Mouse (Mus musculus) CH12.LX (cell line): ENCODE measurements around the gene Zfp687. TPM values are rescaled to one million over a fixed set of nuclear protein-coding genes. Genes with fewer than 3 reads are reported as not detected.

ENCODE experiments used
- DNase-seq: peaks from one replicate; pipeline ENCODE4 v3.0.0-alpha.2; 2013; ENCODE audit errors: extremely low read depth
- H3K27ac ChIP-seq: 2 replicates; pipeline ENCODE4 v1.5.1; 2012; ENCODE audit warnings: low read depth, mild to moderate bottlenecking, control low read depth, moderate library complexity; ENCODE audit not compliant: insufficient read depth
- H3K27me3 ChIP-seq: replicated peaks from 2 replicates; pipeline ENCODE3; 2012; ENCODE audit warnings: inconsistent platforms
- H3K36me3 ChIP-seq, 2 experiments: replicated peaks in 1 of 2; 2 replicates each; pipeline versions ENCODE3 to v1.6.1; 2012; ENCODE audit warnings: inconsistent platforms in 1 of 2, low read length in 1 of 2, mild to moderate bottlenecking in 1 of 2, mixed read lengths in 1 of 2, moderate library complexity in 1 of 2; ENCODE audit not compliant: control insufficient read depth in 1 of 2, insufficient read depth in 1 of 2
- H3K4me1 ChIP-seq, 2 experiments: 2 replicates each; pipeline ENCODE4 v1.6.1; 2012; ENCODE audit warnings: inconsistent platforms in 1 of 2, moderate library complexity in 1 of 2; ENCODE audit not compliant: insufficient read depth in 2 of 2, control insufficient read depth in 1 of 2
- H3K4me2 ChIP-seq: 2 replicates; pipeline ENCODE4 v1.6.1; 2012; ENCODE audit warnings: low read depth, mild to moderate bottlenecking, control low read depth; ENCODE audit not compliant: poor library complexity, insufficient read depth, severe bottlenecking
- H3K4me3 ChIP-seq, 3 experiments: fragments of 150-350 bp in 1 of 3; sonication (generic) in 1 of 3; replicated peaks in 1 of 3; 2 replicates each; pipeline versions ENCODE3 to v1.5.1; 2011 to 2012; ENCODE audit warnings: low read depth in 2 of 3, low read length in 2 of 3, mild to moderate bottlenecking in 2 of 3, moderate library complexity in 2 of 3, control low read depth in 1 of 3, improper control_type of control experiment in 1 of 3, inconsistent platforms in 1 of 3, mixed read lengths in 1 of 3; ENCODE audit not compliant: poor library complexity in 1 of 3
- H3K79me2 ChIP-seq: replicated peaks from 2 replicates; pipeline ENCODE4 v1.6.1; 2012; ENCODE audit warnings: mild to moderate bottlenecking, moderate library complexity; ENCODE audit not compliant: control insufficient read depth, poor library complexity, insufficient read depth, severe bottlenecking; ENCODE audit errors: extremely low read depth
- H3K9ac ChIP-seq: 2 replicates; pipeline ENCODE4 v1.6.1; 2012; ENCODE audit warnings: low read depth, mild to moderate bottlenecking, control low read depth, moderate library complexity; ENCODE audit not compliant: insufficient read depth
- H3K9me3 ChIP-seq: replicated peaks from 2 replicates; pipeline ENCODE3; 2012; ENCODE audit warnings: low read length, inconsistent platforms, mixed read lengths
- CTCF ChIP-seq, 2 experiments: IDR thresholded peaks in 1 of 2; conservative IDR thresholded peaks in 1 of 2; 2 replicates each; pipeline ENCODE4 v1.5.1; 2011 to 2012; ENCODE audit warnings: low read depth in 2 of 2, low read length in 2 of 2, improper control_type of control experiment in 1 of 2, inconsistent platforms in 1 of 2, mild to moderate bottlenecking in 1 of 2, moderate library complexity in 1 of 2
- ELF1 ChIP-seq: IDR thresholded peaks from 2 replicates; pipeline ENCODE4 v1.6.1; 2014; ENCODE audit warnings: low read depth, mild to moderate bottlenecking, inconsistent platforms, low read length, improper control_type of control experiment
- EP300 ChIP-seq: IDR thresholded peaks from 2 replicates; pipeline ENCODE4 v1.6.1; 2011; ENCODE audit warnings: low read length, improper control_type of control experiment
- ETS1 ChIP-seq: conservative IDR thresholded peaks from 2 replicates; pipeline ENCODE4 v1.6.1; 2012; ENCODE audit warnings: low read depth, mild to moderate bottlenecking, inconsistent platforms, low read length, improper control_type of control experiment, moderate library complexity
- HCFC1 ChIP-seq: IDR thresholded peaks from 2 replicates; pipeline ENCODE4 v1.6.1; 2012; ENCODE audit warnings: low read depth, mild to moderate bottlenecking, inconsistent platforms, low read length, improper control_type of control experiment
- JUN ChIP-seq: IDR thresholded peaks from 2 replicates; pipeline ENCODE4 v1.6.1; 2011; ENCODE audit warnings: low read depth, mild to moderate bottlenecking, low read length, improper control_type of control experiment, moderate library complexity; ENCODE audit not compliant: insufficient read depth
- JUND ChIP-seq: conservative IDR thresholded peaks from 2 replicates; pipeline ENCODE4 v1.6.1; 2011; ENCODE audit warnings: low read depth, low read length, improper control_type of control experiment
- KAT2A ChIP-seq: IDR thresholded peaks from 2 replicates; pipeline ENCODE4 v1.6.1; 2012; ENCODE audit warnings: low read length, improper control_type of control experiment, inconsistent platforms; ENCODE audit not compliant: insufficient replicate concordance
- MAFK ChIP-seq: IDR thresholded peaks from 2 replicates; pipeline ENCODE4 v1.6.1; 2011; ENCODE audit warnings: low read length, improper control_type of control experiment; ENCODE audit not compliant: insufficient replicate concordance
- MAX ChIP-seq: IDR thresholded peaks from 2 replicates; pipeline ENCODE4 v1.6.1; 2011; ENCODE audit warnings: low read length, improper control_type of control experiment
- MXI1 ChIP-seq: IDR thresholded peaks from 2 replicates; pipeline ENCODE4 v1.6.1; 2011; ENCODE audit warnings: mild to moderate bottlenecking, low read depth, low read length, improper control_type of control experiment
- MYC ChIP-seq: IDR thresholded peaks from 2 replicates; pipeline ENCODE4 v1.6.1; 2011; ENCODE audit warnings: low read depth, mild to moderate bottlenecking, improper control_type of control experiment, low read length
- POLR2AphosphoS2 ChIP-seq: IDR thresholded peaks from 2 replicates; pipeline ENCODE4 v1.6.1; 2011; ENCODE audit warnings: low read depth, low read length, improper control_type of control experiment
- RCOR1 ChIP-seq: conservative IDR thresholded peaks from 2 replicates; pipeline ENCODE4 v1.6.1; 2012; ENCODE audit warnings: low read depth, mild to moderate bottlenecking, inconsistent platforms, low read length, improper control_type of control experiment
- SIN3A ChIP-seq: IDR thresholded peaks from 2 replicates; pipeline ENCODE4 v1.6.1; 2012; ENCODE audit warnings: low read length, improper control_type of control experiment, inconsistent platforms
- TBP ChIP-seq: conservative IDR thresholded peaks from 2 replicates; pipeline ENCODE4 v1.6.1; 2011; ENCODE audit warnings: low read depth, low read length, improper control_type of control experiment
- TCF12 ChIP-seq: IDR thresholded peaks from 2 replicates; pipeline ENCODE4 v1.6.1; 2014; ENCODE audit warnings: low read depth, mild to moderate bottlenecking, inconsistent platforms, low read length, improper control_type of control experiment
- USF1 ChIP-seq: IDR thresholded peaks from 2 replicates; pipeline ENCODE4 v1.6.1; 2014; ENCODE audit warnings: low read depth, mild to moderate bottlenecking, inconsistent platforms, low read length, improper control_type of control experiment
- USF2 ChIP-seq: conservative IDR thresholded peaks from 2 replicates; pipeline ENCODE4 v1.6.1; 2011; ENCODE audit warnings: low read depth, low read length, improper control_type of control experiment
- ZKSCAN1 ChIP-seq: IDR thresholded peaks from 2 replicates; pipeline ENCODE4 v1.6.1; 2012; ENCODE audit warnings: low read depth, inconsistent platforms, low read length, improper control_type of control experiment, borderline replicate concordance
- ZMIZ1 ChIP-seq: IDR thresholded peaks from 2 replicates; pipeline ENCODE4 v1.6.1; 2012; ENCODE audit warnings: low read depth, mild to moderate bottlenecking, inconsistent platforms, low read length, improper control_type of control experiment
- dilution Hi-C: fragments of 300-500 bp; cut with MboI; formaldehyde crosslinking; loops from 2 replicates; pipeline ENCODE4 v1.14.3; 2020; ENCODE audit warnings: low sequenced_read_pairs; ENCODE audit not compliant: extremely low pct_unique_long_range_greater_than_20kb, extremely low pct_ligation_motif_present
- in situ Hi-C: fragments of 300-500 bp; cut with MboI; formaldehyde crosslinking; loops from 3 replicates; pipeline ENCODE4 v1.14.3; 2019; ENCODE audit warnings: low sequenced_read_pairs, low pct_ligation_motif_present, low pct_unique_long_range_greater_than_20kb, mixed read lengths
- polyA plus RNA-seq: library from polyadenylated mRNA; unstranded; fragments of >175 nt; gene quantifications from 2 replicates; pipeline ENCODE4 v1.2.1, GENCODE M21; 2012; ENCODE audit warnings: low read depth; ENCODE audit not compliant: insufficient read length
- total RNA-seq, 2 experiments: library from RNA; depleted of rRNA; stranded (reverse); fragments of 300-350 nt in 1 of 2; fragments of >200 nt in 1 of 2; gene quantifications; 2 replicates each; pipeline ENCODE4 v1.2.3; 2012 to 2014

The Zfp687 gene
- total and polyA plus RNA-seq, 3 experiments = 4.2 to 13.5 (median 10.8) TPM

DNA sequence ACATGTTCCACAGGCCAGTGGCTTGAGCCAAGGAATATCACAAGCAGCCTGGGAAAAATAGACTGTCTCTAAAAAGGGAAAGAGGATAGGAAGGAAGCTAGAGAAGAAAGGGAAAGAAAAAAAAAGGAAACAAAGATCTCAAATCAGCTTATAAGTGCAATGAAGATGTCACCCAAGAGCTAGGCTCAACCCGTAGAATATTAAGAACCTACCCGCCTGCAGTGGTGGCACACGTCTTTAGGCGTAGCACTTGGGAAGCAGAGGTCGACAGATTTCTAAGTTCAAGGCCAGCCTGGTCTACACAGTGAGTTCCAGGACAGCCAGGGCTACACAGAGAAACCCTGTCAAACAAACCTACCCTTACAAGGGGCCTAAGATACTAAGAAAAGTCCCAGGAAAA, 41.6 kb downstream of the Zfp687 start:
- peaks cover 3 to 52% of the 10 kb centered on the region in 2 experiments; a peak in 3 of 4 replicates for H3K4me1 ChIP-seq
- H3K4me3 ChIP-seq = peak overlapping the region in 1 of 3 experiments; percentile 95
- no peak for TF ChIP-seq TCF12
- TF ChIP-seq TBP = peak; percentile 75
- H3K79me2 ChIP-seq = peaks cover 11% of the 10 kb centered on the region
- no peak overlapping the region for H3K27ac ChIP-seq
- no peaks in the 10 kb centered on the region for H3K27me3 ChIP-seq
- H3K9me3 ChIP-seq = no peaks in the 10 kb centered on the region
- no peak for DNase-seq
- H3K4me2 ChIP-seq = peak overlapping the region; percentile 72
- H3K36me3 ChIP-seq = peaks cover 0 to 27% of the 10 kb centered on the region in 2 experiments
- in situ Hi-C loops = no loop called here
- dilution Hi-C loops = no loop called here
- H3K9ac ChIP-seq = 0 out of 2 replicates have a peak overlapping the region, but pooled peaks have one; percentile 84

DNA sequence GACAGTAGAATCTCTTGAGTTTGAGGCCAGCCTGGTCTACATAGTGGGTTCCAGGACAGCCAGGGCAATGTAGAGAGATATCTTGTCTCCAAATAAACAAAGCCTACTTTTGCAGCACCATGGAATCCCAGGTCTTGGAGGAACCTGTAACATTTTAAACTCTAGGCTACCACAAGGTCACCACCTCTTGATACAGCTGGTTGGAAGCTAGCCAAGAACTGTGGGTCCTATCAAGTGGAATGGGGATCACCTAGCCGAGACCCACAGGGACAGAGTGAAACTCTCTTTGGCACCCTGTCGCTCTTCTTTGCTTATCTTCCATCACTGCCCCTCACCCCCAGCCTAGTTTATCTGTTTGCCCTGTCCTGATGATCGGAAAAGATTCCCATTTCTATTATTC, 42.7 kb downstream of the Zfp687 start:
- no peak for TF ChIP-seq USF2
- TF ChIP-seq CTCF (conservative IDR thresholded peaks at IDR 0.05 in 1 of 2, IDR thresholded peaks at IDR 0.05 in 1 of 2; ENCODE audit: low read depth in 2 of 2, low read length in 2 of 2) = no peak
- no peak for TF ChIP-seq EP300
- no peak for TF ChIP-seq RCOR1
- no peak for TF ChIP-seq MYC
- no peak for TF ChIP-seq JUN
- no peak for TF ChIP-seq TCF12
- no peak for TF ChIP-seq ZMIZ1
- no peak for TF ChIP-seq ELF1
- no peak for TF ChIP-seq SIN3A
- no peak for TF ChIP-seq ZKSCAN1
- no peak for TF ChIP-seq JUND
- TF ChIP-seq MAX = no peak
- no peak for TF ChIP-seq KAT2A
- TF ChIP-seq ETS1 = no peak
- no peak for TF ChIP-seq USF1
- no peak for TF ChIP-seq MXI1
- no peak for TF ChIP-seq MAFK
- TF ChIP-seq POLR2AphosphoS2 = no peak
- TF ChIP-seq HCFC1 = no peak
- Histone ChIP-seq H3K79me2 (peaks cover 11% of the 10 kb centered on the region), H3K4me3 (no peak overlapping the region), H3K4me1 (peaks cover 3 to 45% of the 10 kb centered on the region in 2 experiments; a peak in 3 of 4 replicates), H3K27ac (no peak overlapping the region), H3K9me3 (no peaks in the 10 kb centered on the region), H3K27me3 (no peaks in the 10 kb centered on the region), H3K4me2 (no peak overlapping the region), H3K36me3 (peaks cover 0 to 23% of the 10 kb centered on the region in 2 experiments), H3K9ac (no peak overlapping the region)
- no peak for DNase-seq
- dilution Hi-C loops = no loop called here
- in situ Hi-C loops = no loop called here
